Comparison of ENCODE assay signal across 12 mouse cellular contexts in genomic region chr3:136658681-136659080, GRCm38 (mm10).
"Had no signal": no experiment of that assay in that cellular context is flagged by ENCODE, and none has a peak within 500 bp of the region (broad histone marks: within the 10 kb centered on the region; RNA-seq: fewer than 3 reads in every experiment).

No protein-coding gene starts in this region.

- H3K4me3 ChIP-seq: limb, embryonic 15.5 days; midbrain, embryonic 13.5 days; stomach, embryonic 15.5 days had no signal

- H3K9me3 ChIP-seq: limb, embryonic 15.5 days; midbrain, embryonic 13.5 days; stomach, embryonic 15.5 days had no signal

- H3K4me2 ChIP-seq: limb, embryonic 15.5 days; lung, embryonic 14.5 days; midbrain, embryonic 13.5 days; stomach, embryonic 15.5 days had no signal

- ATAC-seq: midbrain, embryonic 13.5 days had no signal

- H3K36me3 ChIP-seq: limb, embryonic 15.5 days; midbrain, embryonic 13.5 days; stomach, embryonic 15.5 days had no signal

- H3K27me3 ChIP-seq: limb, embryonic 15.5 days; midbrain, embryonic 13.5 days; stomach, embryonic 15.5 days had no signal

- H3K4me1 ChIP-seq: limb, embryonic 15.5 days; midbrain, embryonic 13.5 days; stomach, embryonic 15.5 days had no signal

- H3K9ac ChIP-seq: limb, embryonic 15.5 days; lung, embryonic 14.5 days; midbrain, embryonic 13.5 days; stomach, embryonic 15.5 days had no signal

- H3K27ac ChIP-seq: limb, embryonic 15.5 days; macrophage; midbrain, embryonic 13.5 days; stomach, embryonic 15.5 days had no signal

- DNase-seq: kidney, adult 18-20 months; kidney, postnatal 10 days; kidney, postnatal 4 days; lung, embryonic 14.5 days; lung, postnatal 10 days; right cerebral cortex, postnatal 14 days; thymus, adult 2 months; thymus, postnatal 25 days had no signal
